ENCODE assay signal across 35 mouse cellular contexts in the genomic region with DNA sequence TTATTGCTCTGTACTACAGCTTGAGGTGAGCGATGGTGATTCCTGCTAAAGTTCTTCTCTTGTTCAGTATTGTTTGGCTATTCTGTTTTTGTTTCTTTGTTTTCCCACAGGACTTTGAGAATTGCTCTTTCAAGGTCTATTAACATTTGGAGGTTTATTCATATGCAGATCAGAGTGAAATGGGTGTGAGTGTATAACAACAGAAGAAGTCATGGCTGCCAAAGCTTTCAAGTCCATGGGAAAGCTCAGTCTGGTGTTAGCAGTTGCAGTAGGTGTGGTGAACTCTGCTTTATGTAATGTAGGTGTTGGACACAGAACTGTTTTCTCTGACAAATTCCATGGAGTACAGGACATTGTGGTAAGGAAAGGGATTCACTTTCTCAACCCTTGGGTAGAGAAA.
"Had no signal": no experiment of that assay in that cellular context is flagged by ENCODE, and none has a peak within 500 bp of the region (broad histone marks: within the 10 kb centered on the region; RNA-seq: fewer than 3 reads in every experiment).

No protein-coding gene starts in this region.

- H3K36me3 ChIP-seq: heart, embryonic 10.5 days; heart, embryonic 12.5 days; heart, embryonic 13.5 days; heart, embryonic 15.5 days; hindbrain, embryonic 10.5 days; hindbrain, embryonic 12.5 days; hindbrain, embryonic 13.5 days; hindbrain, embryonic 15.5 days; intestine, embryonic 15.5 days; kidney, embryonic 15.5 days had no signal

- H3K4me2 ChIP-seq: heart, embryonic 11.5 days; heart, embryonic 12.5 days; heart, embryonic 13.5 days; heart, embryonic 15.5 days; hindbrain, embryonic 12.5 days; hindbrain, embryonic 13.5 days; hindbrain, embryonic 14.5 days; hindbrain, embryonic 15.5 days; intestine, embryonic 15.5 days; kidney, embryonic 15.5 days had no signal

- H3K27me3 ChIP-seq: heart, embryonic 12.5 days; heart, embryonic 13.5 days; heart, embryonic 15.5 days; hindbrain, embryonic 12.5 days; hindbrain, embryonic 13.5 days; hindbrain, embryonic 15.5 days; intestine, embryonic 15.5 days; kidney, embryonic 15.5 days had no signal

- H3K9me3 ChIP-seq: heart, embryonic 10.5 days; heart, embryonic 12.5 days; heart, embryonic 13.5 days; heart, embryonic 15.5 days; hindbrain, embryonic 10.5 days; hindbrain, embryonic 12.5 days; hindbrain, embryonic 13.5 days; hindbrain, embryonic 15.5 days; intestine, embryonic 15.5 days; kidney, embryonic 15.5 days had no signal

- H3K9ac ChIP-seq: heart, embryonic 12.5 days; heart, embryonic 13.5 days; heart, embryonic 15.5 days; hindbrain, embryonic 12.5 days; hindbrain, embryonic 13.5 days; hindbrain, embryonic 14.5 days; hindbrain, embryonic 15.5 days; intestine, embryonic 15.5 days; kidney, embryonic 15.5 days had no signal

- DNase-seq: heart, postnatal 10 days; heart, postnatal 14 days; heart, postnatal 36 days; heart, postnatal 4 days; kidney, adult 11 months; kidney, adult 18-20 months; kidney, adult 2 months; kidney, adult 8-10 months; kidney, adult 9 months; kidney, postnatal 10 days; kidney, postnatal 14 days; kidney, postnatal 25 days; kidney, postnatal 36 days; kidney, postnatal 4 days; layer of hippocampus, adult 9-11 months; layer of hippocampus, postnatal 36 days had no signal

- ATAC-seq: hindbrain, embryonic 16.5 days; hindbrain, postnatal 0 days; inflammation-experienced regulatory T-cells, adult 6 months; intestine, embryonic 15.5 days; intestine, embryonic 16.5 days; intestine, postnatal 0 days had no signal

- H3K4me3 ChIP-seq: heart, embryonic 10.5 days; heart, embryonic 12.5 days; heart, embryonic 13.5 days; heart, embryonic 15.5 days; hindbrain, embryonic 10.5 days; hindbrain, embryonic 12.5 days; hindbrain, embryonic 13.5 days; hindbrain, embryonic 15.5 days; intestine, embryonic 15.5 days; kidney, embryonic 15.5 days; layer of hippocampus, adult 2 months had no signal

- H3K4me1 ChIP-seq: heart, embryonic 10.5 days; heart, embryonic 12.5 days; heart, embryonic 13.5 days; heart, embryonic 15.5 days; hindbrain, embryonic 10.5 days; hindbrain, embryonic 12.5 days; hindbrain, embryonic 13.5 days; hindbrain, embryonic 15.5 days; intestine, embryonic 15.5 days; kidney, embryonic 15.5 days had no signal

- H3K27ac ChIP-seq: heart, embryonic 10.5 days; heart, embryonic 13.5 days; heart, embryonic 15.5 days; hindbrain, embryonic 10.5 days; hindbrain, embryonic 12.5 days; hindbrain, embryonic 13.5 days; hindbrain, embryonic 14.5 days; hindbrain, embryonic 15.5 days; hindbrain, postnatal 0 days; intestine, embryonic 15.5 days; kidney, embryonic 15.5 days; kidney, postnatal 0 days; layer of hippocampus, adult 2 months had no signal
